Mouse (Mus musculus) adrenal gland, adult 18-20 months (tissue): ENCODE results near the gene Gab2. TPM values are rescaled to one million over a fixed set of nuclear protein-coding genes. Genes with fewer than 3 reads are reported as not detected.
"Not testable (repeated sequence)": the region's sequence is repeated elsewhere in the genome, so short reads cannot be mapped to it uniquely, and the experiment has no call there.

Source experiments
- DNase-seq, 2 experiments: peaks; one replicate each; pipeline ENCODE4 v3.0.0; 2021 to 2022; ENCODE audit warnings: low spot score in 2 of 2
- total RNA-seq, 2 experiments: library from RNA; stranded (reverse); gene quantifications; 1 replicate in 1 of 2; 2 replicates in 1 of 2; pipeline ENCODE4 v1.2.3; 2021

Gab2 gene
- total RNA-seq, 2 experiments from 2014 or later, result 17.5 to 18.1 TPM

GRCm38 (mm10) chr7:97128949-97129348 lies 47.6 kb downstream of the Gab2 start:
- DNase-seq, result no peak

- no peak for DNase-seq
Observed at GRCm38 (mm10) chr7:97136453-97136852, 55.1 kb downstream of the Gab2 start.

DNA sequence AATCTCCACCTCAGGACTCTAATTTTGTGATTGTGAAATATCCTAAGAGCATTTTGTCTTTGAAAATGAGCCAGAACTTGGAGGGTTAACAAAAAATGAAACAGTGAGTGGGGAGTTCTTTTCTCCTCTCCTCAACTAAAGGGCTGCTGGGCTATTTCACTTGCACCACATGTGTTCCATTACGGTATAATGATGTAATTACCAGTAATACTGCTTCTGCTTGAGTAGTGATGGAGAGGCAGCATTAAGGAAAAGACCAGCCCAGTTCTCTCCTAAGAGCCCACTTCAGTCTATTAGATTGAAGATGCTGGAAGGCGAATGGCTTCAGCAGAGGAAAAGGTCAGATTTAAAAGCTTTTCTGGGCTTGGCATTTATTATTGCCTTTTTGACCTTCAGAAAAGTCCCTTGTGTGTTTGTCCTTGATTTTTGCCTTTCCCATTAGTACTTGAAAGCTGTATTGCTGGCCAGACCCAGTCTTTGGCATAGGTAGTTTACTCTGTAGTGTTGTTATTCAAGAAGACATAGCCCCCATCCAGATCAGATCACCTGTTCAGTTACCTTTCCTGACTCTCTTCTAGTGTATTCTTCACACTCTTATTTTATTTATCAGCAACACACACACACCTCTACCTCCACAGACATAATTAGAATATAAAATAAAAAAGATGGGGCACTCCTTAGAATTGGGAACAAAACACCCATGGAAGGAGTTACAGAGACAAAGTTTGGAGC lies 69.9 kb downstream of the Gab2 start:
- no peak for DNase-seq

GRCm38 (mm10) chr7:97154756-97155487 lies 73.5 kb downstream of the Gab2 start:
- DNase-seq, result no peak

GRCm38 (mm10) chr7:97164261-97164660 lies 82.9 kb downstream of the Gab2 start:
- no peak for DNase-seq

DNA sequence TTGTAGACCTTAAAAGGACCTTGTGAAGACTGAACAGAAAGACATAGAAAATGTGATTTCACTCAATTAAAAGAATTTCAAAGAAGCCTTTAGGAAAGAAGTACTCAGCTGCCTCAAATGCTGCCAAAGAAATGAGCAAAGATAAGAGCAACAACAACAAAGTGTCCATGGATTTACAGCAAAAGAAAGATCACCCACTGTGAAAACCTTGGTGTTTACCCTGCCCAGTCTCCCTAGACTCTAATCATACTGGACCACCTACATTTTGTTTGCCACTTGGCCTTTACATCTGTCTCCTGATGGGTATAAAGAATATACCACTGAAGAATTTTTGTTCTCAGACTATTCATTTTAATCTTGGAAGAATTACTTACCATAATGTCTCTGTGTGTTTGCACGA lies 89.7 kb downstream of the Gab2 start:
- DNase-seq, result no peak

- DNase-seq, result no peak
Observed at GRCm38 (mm10) chr7:97171719-97172118, 90.3 kb downstream of the Gab2 start.

DNA sequence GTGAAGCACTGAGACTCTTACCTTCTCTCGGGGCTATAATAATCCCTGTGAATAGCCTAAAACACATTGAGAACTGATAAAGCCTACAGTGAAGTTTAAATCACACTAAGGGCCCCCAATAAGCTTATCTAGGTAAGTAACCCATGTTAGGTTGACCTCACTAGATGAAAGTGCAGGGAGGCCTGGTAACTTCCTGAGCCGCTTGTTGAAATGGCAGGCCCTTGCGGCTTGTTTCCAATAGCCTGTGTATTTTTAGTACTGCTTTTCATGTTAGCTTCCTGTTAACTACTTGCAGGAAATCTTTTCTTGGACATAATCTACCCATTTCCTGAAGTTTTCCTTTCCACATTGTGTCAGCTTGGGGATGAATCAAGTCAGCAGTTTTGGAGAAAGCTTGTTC lies 90.7 kb downstream of the Gab2 start:
- DNase-seq, result no peak

GRCm38 (mm10) chr7:97181931-97182330 lies 100.5 kb downstream of the Gab2 start:
- no peak for DNase-seq

GRCm38 (mm10) chr7:97183426-97183825 lies 102.0 kb downstream of the Gab2 start:
- DNase-seq, result no peak

DNA sequence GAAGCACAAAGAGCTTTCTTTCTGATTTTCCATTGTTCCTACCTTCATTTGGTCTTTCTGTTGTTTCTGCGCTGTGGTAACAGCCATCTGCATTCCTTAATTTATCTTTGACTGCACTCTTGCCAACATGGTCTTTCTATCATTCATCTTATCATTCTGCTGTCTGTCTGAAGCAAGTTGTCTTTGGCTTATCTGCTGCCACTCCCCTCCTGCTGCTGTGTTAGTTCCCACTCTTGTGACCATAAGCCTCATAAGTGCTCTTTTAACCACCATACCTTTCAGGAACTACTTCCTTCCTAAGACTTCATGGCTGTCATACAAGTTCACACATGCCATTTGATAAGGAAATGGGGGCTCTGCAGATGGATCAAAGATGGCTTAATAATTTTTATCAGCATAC lies 102.6 kb downstream of the Gab2 start:
- no peak for DNase-seq

DNA sequence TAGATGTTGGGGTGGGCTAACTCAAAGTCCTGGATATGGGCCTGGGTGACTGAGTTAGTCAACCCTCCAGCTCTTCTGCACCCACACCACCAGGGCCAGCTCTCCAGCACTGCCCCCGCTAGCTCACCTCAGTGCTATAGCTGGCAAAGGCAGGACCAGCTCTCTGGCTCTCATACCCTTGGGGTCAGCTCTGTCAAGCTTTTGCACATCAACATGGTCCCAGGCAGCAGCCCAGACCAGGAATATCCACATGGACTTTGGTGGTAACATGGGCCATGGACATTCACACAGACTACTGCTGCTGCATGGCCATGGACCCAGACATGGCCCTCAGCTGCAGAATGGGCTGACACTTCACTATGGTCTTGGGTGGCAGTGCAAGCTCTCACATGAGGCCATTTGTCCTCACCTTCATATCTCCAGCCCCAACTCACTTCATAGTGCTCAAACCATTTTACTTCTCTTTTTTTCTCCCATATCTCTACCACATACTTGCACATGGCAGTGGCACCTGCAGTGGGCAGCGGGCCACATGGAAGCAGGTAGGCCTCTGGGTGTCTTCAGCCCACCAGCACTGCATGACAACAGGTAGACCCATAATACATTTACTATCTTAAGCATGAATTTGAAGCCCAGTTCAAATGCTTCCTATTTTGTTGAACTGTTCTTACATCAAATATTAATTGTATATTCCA lies 106.1 kb downstream of the Gab2 start:
- DNase-seq, result no peak

DNA sequence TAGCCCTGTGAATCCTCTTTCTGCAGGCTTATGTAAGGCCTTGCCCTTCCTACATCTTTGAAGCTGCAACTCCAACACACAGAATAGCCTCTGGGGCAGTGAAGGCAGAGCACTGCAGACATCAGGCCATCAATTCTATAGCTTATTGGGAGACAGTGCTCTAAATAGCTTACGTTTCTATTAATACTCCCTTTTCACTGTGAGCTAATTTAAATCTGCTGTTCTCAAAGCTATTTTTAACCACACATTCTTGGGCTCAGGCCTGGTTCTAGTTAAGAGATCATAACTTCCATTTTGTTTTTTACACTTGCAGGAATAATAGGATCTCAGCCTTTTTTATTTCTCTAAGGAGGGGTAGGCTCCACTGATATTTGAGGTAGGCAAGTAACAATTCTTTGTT lies 107.7 kb downstream of the Gab2 start:
- no peak for DNase-seq

DNA sequence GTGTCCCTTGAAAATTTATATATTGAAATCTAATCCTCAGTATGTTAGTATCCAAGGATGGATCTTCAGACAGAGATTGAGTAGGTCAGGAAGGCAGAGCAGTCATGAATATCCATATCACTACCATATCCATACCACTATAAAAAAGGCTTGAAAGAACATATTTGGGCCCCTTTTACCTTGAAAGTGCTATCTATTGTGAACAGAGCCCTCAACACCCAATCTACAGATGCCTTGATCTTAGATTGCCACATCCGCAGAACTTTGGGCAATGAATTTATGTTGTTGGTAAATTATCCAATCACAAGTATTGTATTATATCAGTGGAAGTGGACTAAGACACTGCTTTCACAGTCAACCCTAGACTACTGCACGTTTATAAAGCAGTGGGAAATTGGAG lies 122.5 kb downstream of the Gab2 start:
- DNase-seq, result no peak

- DNase-seq, result no peak
Observed at GRCm38 (mm10) chr7:97208811-97209549, 127.6 kb downstream of the Gab2 start.

DNA sequence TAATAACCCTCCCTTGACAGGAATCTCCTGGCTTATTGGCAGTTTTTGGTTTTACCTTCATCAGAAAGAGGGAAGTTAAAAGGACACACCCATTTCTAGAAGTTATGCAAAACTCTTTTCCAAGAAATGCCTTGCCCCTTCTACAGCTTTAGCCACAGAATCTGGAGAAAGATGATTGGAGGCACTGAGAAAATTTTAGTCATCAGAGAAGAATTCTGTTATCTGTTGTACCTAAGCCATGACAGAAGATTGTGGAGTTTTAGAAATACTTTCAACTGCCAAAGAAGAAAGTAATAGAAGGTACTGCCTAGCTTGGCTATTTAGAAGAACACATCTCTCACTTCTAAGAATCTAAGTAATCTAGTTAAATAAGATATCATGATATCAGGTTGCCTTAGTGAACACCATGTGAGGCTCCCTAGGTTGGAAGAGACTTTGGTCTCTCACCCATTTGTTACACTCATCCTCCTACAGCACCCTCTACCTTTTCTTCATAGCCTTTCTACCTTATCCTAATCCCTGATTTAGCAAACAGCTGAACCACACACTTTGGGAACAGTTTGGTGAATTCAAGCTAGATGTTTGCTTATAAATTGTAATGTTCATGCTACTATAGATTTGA lies 128.8 kb downstream of the Gab2 start:
- DNase-seq, result no peak

GRCm38 (mm10) chr7:97211117-97211516 lies 129.7 kb downstream of the Gab2 start:
- DNase-seq, result no peak

- no peak for DNase-seq
Observed at GRCm38 (mm10) chr7:97223836-97224235, 142.4 kb downstream of the Gab2 start.

DNA sequence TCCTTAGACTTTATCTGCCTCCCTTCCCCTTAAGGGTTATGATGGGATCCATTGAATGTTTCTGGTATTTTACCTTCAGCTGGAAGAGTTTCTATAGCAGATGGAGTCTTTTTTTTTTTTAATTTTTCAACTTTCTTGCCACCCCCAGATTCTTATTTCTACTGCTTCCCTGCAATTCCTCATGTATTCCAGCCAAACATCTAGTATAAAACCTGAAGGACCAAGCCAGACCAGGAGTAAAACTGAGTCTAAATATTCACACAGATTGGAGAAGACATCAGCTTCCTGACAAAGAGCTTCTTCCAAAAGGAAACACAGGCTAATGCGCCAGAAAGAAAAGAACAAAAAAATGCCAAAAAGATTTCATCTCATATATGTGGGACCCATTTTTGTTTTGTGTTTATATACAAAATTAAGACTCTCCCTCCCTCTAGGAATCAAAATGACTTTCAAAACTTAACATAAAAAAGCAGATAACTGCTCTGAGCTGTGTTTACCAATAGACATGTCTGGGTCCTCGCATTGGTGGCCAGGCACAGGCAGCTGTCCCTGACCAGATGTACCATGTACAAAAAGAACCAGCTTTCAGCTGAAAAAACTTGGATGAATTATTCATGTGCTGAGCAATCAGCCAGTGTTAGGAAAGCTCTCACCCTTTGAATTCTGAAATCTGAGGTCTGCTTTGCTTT lies 164.0 kb downstream of the Gab2 start:
- DNase-seq, result no peak

GRCm38 (mm10) chr7:97245950-97246578 lies 164.7 kb downstream of the Gab2 start:
- DNase-seq, result not testable (repeated sequence)
